Mouse (Mus musculus) left cerebral cortex, adult 18-20 months (tissue): Measurements from ENCODE around the gene Mboat2. TPM values are rescaled to one million over a fixed set of nuclear protein-coding genes. Genes with fewer than 3 reads are reported as not detected.

Experiments
- DNase-seq, 2 experiments: peaks; one replicate each; pipeline ENCODE4 v3.0.0; 2021 to 2022; ENCODE audit warnings: low spot score in 2 of 2, mixed read lengths in 1 of 2
- long read RNA-seq, 2 experiments: library from polyadenylated mRNA; stranded (forward); transcript quantifications; one replicate each; pipeline ENCODE4 v2.0.0; 2021
- total RNA-seq, 2 experiments: library from RNA; stranded (reverse); gene quantifications; 2 replicates each; pipeline ENCODE4 v1.2.3; 2021

Mboat2 gene
- total RNA-seq = 10 to 100 TPM; 85.0 to 94.7 TPM
- long read RNA-seq, experiment 1, full-length matches to known transcripts = 25 of 36 reads
- long read RNA-seq, experiment 1, partial matches to known transcripts = 2 of 36 reads
- long read RNA-seq, experiment 1, other reads (novel, unspliced or antisense) = 9 of 36 reads
- long read RNA-seq, experiment 2, transcript Mboat2-202 (13 exons, 2,351 nt) = major isoform, 7 of 17 reads
- long read RNA-seq, experiment 2, partial matches to known transcripts = 1 of 17 reads
- long read RNA-seq, experiment 2, other reads (novel, unspliced or antisense) = 9 of 17 reads

DNA sequence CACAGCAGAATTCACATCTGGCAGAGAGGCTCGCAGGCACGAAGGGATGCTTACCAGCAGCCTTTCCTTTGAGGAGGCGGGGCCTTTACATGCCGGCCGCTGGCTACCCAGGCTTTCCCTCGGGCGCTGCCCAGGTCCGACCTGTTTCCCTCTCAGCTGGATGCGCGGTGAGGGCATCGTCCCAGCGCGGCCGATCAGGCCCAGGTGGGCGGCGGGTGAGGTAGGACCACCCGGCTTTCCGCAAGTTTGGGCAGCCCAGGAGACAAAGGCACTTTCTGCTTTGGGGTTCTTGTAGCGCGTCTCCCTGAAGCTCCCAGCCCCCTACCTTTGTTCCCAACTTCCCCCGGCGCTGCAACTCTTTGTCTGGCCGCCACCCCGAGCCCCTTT is at the start of gene Mboat2:
TSS of gene Mboat2 (plus strand) at position 114 of the 387 bp plus-strand sequence.
- peak; percentile 39 to 54 for DNase-seq

DNA sequence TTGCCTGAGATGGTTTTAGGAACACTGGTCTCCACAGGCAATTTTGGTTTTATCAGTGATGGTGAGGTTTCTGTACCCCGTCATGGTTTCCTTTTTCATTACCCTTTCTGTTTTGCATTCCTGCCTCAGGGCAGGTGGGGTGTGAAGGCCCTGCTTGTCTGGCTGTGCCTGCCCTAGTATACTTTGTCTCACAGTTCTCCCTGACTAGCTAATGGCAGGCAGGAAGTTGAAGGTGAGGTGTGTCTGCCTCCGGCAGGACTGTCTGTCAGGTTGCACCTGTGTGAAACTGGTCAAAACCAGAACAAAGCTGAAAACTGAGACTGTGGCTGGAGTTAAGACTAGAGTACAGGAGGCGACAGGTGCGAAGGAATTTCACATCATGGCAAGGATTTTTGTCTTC is 46.9 kb upstream of the Mboat2 start:
- no peak for DNase-seq

DNA sequence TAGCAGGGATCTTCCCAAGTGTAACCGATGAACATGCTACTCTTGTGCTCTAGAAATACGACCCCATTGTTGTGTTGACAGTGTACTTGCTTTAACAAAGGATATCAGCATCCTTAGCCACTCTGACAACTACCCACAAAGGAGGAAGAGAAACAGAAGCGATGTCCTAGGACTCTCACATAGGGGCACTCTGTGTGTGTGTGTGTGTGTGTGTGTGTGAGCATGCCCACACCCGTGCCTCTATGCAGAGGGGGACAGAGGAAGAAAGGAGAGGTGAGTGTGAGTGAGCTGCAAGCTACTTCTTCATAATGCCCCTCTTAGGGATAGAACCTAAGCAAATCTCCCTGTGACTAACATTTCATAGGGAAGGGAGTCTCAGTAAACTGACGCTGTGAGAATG is 44.8 kb upstream of the Mboat2 start:
- no peak for DNase-seq

DNA sequence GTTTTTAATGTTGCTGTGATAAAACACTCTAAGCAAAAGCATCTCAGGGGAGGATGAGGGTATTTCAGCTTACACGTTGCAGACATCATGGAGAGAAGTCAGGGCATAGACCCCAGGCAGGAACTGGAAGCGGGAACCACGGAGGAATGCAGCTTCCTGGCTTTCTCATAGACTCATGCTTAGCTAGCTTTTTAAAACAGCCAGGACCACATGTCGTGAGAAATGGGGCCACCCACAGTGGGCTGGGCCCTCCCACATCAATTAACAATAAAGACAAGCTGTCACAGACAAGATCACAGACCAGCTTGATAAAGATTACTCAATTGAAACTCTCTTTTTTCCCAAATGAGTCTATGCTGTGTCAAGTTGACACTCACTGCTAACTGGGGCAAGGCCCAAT is 44.4 kb upstream of the Mboat2 start:
- DNase-seq = no peak

DNA sequence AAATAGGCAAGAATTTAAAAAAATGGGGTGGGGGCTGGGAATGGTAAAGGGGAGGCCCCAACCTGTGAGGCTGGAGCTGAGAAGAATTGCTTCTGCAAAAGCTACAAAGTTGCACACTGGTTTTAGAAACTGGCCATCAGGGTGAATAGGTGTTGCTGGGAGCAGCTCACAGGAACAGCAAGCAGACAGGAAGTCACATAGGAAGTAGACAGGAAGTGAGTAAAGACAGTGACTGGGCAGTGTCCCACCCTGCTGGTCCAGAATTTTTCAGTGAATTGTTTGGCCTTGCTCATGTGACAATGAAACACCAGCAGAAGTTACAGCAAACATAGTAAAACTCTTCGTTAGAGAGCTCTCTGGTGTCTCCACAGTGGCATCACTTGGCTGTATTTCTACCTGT is 41.0 kb upstream of the Mboat2 start:
- no peak for DNase-seq

DNA sequence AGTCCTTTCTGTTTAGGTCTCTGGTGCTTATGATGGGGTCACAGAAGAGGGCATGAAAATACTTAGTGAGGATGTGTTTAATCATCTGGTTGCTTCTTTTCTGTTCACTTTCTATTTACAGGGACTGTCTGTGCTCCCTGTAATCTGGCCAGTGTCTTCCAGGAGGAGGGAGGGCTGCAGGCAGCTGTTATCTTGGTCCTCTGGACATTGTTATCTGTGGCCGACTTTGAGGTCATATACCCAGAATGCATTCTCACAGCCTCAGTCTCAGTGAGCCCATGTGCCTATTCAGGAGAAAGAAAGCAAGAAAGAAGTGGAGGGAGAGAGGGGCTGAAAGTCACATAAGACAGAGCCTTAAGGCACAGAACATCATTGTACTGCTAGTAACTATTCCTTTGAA is 19.4 kb upstream of the Mboat2 start:
- no peak for DNase-seq

DNA sequence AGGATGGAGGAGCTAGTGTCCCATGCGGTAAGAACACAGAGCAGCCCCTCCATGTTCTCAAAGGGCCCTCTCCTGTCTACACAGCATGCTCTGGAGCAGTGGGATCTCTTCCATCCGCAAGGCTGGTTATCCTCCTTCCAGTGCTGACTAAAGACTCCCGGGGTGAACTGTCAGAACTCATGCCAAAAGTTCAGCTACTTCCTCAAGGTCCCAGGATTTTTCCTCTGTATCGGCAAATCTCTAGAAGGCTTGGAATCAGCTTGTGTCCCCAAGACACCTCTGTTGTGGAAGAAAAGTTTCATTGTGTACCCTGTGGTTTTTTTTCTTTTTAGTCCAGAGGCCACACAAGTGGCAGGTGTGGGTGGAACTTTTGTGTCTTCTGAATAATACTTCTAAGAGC is 18.8 kb upstream of the Mboat2 start:
- DNase-seq = no peak

DNA sequence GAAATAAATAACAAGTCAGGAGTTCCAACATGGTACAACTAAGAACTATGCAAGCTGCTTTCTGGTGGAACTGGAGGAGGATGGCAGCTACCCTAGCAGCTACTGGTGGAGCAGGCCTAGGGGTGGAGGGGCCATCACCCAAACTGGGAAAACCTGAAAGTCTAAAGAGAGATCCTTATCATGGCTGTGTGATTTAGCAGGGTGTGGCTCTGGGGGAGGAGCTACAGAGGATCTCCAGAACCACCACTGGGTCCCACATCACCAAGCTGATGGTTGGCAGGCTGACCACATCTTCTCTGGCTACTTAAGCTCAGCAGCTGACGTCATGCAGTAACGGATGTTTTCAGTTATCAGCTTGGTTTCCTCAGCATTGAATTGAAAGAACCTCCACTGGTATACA is 7.8 kb upstream of the Mboat2 start:
- DNase-seq = no peak

DNA sequence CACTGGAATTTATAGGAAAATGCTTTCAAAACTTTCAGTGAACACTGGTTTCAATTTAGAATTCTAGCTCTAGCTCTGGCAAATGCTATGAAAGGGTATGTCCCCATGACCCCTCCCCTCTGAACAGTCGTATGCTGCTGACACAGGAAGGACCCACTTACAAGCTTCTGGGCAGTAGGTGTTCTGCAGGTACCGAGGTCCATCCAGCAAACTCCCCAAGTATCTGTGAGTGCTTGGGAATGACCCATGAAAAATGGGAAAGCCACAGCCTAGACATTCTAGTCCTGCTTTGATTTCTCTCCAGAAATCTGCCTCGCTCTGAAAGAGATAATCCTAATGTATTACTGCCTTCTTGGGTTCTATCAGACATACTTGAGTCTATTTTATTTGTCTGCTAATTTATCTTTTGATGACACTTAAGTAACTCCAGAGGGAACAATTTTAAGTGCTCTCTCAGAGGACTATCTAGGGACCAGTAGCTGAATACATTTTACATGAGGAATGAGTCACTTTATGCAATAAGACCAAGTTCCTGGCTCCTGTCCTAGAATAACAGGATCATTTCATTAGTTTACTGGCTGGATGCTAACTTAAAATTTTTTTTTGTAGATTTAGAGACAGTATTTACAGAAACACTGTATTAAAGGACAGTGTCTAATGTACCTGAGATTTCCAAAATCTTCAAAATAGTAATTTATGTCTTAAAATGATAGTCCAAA is 6.9 kb upstream of the Mboat2 start:
- DNase-seq = no peak

DNA sequence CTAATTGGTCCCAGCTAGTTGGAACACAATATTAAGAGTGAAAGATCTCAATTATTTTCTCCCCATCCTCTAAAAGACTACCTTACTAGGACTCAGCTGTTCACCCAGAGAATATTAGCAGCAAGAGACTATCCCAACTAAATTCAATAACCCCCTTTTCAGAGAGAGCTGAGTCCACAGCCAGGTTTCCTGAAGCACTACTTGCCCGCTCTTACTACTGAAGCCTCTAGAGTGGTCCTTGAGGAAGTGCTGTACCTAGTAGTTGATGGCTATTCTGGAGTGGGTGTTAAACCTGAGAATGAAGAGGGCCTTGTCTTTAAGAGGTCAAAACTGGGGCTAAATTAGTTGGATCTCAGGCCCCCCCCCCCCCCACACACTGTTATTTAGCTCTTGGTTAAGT is 593 bp upstream of the Mboat2 start:
- DNase-seq = no peak

DNA sequence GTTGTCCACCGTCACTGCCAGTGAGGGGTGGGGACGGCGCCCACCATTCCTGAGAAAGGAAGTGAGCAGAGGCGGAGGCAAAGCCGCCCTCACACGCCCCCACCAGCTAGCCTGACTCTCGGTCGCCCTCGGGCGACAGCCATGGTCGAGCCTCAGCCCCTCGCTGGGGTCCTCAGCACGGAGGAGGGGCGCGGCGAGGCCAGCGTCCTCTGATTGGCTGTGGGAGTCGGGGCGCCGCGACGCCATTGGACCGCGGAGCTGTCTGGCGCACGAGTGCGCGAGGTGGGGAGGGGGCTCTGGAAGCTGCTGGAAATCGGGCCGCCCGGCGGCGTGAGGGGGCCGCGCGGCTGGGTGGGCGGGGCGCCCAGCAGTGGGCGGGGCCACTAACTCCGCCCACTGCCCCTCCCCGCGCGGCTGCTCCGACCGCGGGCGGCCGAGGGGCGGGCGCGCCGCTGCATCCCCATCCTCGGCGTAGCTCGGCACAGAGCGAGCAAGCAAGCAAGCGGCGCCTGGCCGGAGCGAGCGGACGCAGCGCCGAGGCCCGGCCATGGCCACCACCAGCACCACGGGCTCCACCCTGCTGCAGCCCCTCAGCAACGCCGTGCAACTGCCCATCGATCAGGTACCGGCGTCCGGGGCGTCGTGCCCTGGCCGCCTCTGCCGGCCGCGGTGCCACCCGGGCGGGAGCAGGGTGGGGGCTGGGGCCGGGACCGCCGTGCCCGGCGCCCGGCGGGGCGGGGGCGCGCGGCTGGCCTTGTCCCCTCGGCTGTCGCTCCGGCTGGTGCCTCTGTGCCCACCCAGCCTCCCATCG is 679 bp downstream of the Mboat2 start:
- DNase-seq = peak; percentile 80 to 89

DNA sequence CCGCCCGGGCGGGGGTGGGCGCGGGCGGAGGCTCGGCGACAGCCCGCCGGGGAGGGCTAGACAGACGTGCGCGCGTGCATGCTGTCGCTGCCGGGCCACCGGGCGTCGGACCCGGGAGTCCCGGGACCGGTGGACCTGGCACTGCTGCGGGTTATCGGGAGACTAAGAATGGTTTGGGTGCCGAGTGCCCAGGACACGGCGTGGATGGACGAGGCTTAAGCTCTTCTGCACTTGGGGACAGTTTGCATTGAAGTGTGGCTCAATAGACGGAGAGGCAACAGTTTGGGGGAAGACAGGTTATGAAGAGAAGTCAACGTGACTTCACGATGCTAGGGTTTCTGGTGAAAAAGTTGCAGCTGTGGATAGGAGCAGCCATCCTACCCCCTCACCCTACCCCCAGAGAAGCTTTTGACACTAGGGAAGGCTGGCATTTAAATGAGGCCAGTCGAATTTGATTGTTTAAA is 1.3 kb downstream of the Mboat2 start:
- peak; percentile 18 to 46 for DNase-seq

DNA sequence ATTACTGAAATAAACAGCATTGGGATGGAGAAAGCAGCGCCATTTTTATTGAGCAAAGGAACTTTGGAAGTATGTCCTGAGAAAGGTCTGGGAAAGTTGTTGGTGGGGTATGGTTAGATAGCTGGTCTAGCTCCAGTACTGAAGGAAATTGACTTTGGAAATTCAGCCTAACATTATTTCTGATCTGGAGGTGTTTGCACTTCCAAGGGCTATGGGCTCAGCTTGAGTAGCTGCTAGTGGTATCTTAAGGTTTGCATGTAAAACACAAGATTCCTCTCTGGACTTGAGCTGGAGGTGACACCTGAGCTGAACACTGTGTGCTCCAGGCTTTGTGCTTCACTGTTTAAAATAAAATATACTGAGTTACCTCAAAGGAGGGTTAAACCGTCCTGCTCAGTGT is 1.8 kb downstream of the Mboat2 start:
- DNase-seq = no peak

DNA sequence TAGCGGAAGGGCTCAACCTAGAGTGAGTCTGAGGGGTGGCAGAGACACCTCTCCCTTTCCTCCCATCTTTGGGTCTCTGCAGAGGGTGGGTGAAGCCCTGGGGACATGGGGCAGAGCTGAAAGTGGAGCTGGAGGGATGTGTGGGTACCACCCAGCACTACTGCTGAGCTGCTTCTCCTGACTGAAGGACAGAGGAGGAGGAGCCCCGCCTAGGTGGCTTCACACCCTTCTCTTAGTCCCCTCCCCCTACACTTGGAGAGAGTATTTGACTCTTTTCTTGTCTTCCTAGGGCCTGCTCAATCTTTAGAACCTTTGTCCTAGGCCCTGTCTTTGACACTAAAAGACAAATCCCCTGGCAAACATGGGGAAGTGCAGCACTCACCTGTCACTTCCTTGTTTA is 7.3 kb downstream of the Mboat2 start:
- no peak for DNase-seq

DNA sequence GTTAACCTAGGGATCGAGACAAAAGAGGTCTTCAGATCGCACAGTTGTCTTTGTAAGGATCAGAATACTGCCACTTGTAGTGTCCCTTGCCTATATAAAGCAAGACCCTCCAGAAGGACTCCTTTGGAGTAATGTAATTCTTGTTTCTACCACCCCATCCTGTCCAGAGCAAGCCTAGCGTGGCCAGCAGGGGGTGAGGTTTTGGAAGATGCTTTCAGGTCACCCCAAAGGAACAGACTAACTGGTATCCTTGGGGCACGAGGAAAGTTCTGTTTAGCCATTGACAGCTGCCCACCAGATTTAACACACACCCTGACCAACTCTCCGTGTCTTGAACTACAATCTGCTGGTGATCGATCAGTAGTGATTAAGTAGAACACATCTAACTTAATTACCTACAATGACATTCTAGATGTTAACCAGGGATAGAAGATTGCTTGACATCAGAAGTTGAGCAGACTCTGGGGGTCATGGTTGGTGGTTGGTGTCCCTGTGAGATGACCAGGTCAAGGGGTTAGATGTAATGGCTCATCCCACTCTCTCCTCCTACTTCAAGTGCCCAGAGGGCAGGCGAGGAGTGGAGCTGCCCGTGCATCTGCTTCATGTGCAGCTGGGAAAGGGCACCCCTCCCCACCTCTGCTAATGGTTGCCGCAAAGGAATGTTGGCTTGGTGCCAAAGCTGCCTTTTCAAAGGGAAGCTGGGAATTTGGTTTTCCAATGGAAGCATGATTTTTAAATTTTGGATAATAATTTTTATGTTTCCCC is 10.6 kb downstream of the Mboat2 start:
- DNase-seq = no peak

DNA sequence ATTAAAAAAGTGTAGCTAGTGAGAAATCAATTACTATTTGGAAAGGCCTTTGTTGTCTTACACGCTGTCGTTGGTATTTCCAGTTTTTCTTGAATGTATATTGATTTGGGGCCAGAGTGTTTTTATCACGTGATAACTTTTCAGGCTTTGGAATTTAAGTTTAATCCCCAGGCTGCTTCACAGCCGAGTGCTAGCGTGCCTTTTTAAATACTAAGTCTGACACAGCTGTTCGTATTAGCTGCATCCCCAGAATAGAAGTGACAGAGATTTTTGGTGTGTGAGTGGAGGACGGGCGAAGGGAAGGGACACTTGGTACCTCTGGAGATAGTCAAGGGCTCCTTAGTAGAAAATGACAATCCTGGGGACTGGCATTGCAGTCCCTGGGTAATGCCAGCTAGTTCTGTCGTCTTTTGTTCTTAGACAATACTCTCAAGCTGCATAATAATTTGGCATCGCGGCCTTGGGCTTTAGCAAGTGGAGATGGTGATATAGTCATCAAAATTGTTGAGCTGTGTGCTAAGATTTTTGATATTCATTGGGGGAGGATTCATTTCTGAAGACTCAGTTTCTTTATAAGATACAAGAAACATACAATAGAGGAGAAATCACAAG is 11.7 kb downstream of the Mboat2 start:
- no peak for DNase-seq

DNA sequence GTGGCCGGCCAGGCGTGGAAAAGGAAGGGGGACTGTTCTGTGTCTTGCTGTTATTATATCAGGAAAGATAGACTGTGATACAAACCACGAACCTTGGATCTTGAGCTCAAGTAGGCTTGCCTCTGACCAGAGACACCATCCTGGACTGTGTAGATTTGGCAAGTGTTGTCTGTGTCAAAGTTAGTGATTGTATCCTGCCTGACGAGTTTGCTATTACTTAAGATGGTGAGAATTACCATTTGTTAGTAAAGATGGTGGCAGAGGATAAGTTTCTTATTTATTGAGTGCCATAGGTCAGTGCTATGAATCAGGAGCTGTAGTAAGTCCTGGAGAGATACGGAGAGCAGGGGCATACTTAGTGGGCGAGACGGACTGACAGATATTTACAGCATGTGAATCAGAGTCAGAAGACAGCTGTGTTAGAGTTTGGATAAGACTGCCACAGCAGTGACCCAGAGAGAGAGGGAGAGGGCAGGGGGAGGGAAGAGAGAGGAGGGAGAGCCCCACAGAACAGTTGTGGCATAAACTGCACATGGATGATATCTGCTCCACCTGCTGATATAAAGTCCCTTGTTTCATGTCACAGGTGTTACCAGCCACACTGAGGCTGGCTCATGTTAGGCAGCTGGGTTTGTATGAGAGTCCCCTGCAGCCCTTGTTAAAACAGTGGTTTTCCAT is 12.9 kb downstream of the Mboat2 start:
- no peak for DNase-seq

DNA sequence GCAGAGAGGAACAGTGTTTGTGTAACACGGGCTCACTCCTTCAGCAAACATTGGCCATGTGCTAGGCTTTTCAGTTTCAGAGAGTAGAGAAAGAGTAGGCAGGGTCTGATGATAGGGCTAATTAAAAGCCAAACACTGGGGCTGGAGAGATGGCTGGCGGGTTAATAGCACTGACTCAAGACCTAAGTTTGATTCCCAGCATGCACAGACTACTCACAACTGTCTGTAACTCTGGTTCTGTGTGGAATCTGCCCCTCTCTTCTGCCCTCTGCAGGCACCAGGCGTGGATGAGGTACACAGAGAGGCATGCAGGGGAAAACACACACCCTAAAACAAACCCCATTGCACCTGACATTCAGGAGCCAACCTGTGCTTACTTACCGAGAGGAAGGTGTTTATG is 14.7 kb downstream of the Mboat2 start:
- DNase-seq = no peak

DNA sequence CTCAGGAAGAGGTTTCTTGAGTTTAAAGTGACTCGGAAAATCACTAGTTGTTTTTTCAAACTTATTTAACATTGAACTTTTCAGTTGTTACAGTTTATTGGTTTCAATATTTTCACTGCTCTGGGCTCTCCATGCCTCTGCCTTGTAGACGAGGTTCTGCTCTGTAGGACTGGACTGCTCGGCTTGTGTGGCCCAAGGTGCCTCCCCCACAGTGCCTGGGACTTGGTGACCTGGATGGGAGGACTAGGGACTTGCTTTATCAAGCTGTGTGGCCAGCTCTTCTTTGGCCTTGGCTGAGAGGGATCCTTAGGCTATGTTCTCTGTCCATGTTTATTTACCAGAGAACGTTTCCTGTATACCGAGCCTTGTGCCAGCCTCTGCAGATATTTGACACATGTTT is 17.4 kb downstream of the Mboat2 start:
- DNase-seq = no peak

DNA sequence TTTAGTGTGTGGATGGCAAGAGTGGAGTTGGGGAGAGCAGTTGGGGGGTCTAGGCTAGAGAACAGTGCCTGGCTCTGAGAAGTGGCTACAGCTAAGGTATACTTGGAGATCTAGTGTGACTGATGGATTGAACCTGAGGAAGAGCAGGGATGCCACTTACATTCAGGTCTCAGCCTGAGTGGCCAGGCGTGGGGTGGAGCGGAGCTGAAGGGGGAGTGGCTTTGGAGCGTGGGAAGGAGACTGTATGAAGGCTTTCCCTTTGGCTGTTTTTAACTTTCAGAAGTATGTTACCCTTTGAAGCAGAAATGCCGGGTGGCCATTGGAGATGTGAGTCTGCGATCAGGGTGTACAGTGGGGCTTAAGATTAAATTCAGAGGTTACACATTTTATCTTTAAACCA is 26.7 kb downstream of the Mboat2 start:
- DNase-seq = no peak
